Mouse (Mus musculus) lung, postnatal 0 days (tissue): ENCODE results near the gene Mpig6b. TPM values are rescaled to one million over a fixed set of nuclear protein-coding genes. Genes with fewer than 3 reads are reported as not detected.

Experiments
- ATAC-seq: fragments of 200-750 bp; cut with Nextera tagmentation; 2 replicates; pipeline ENCODE4 v1.8.0; 2017; ENCODE audit warnings: moderate library complexity
- DNase-seq: peaks from one replicate; pipeline ENCODE4 v3.0.0-alpha.2; 2016; ENCODE audit warnings: low spot score
- H3K27ac ChIP-seq: fragments of 300-500 bp; sonication (generic); 2 replicates; pipeline ENCODE4 v1.5.1; 2014; ENCODE audit warnings: antibody characterized with exemption, mild to moderate bottlenecking, low read length, mixed read lengths
- H3K27me3 ChIP-seq: fragments of 300-500 bp; sonication (generic); replicated peaks from 2 replicates; pipeline ENCODE4 v1.6.1; 2014; ENCODE audit warnings: low read length, mixed read lengths; ENCODE audit not compliant: insufficient read depth
- H3K36me3 ChIP-seq: fragments of 300-500 bp; sonication (generic); 2 replicates; pipeline ENCODE4 v1.6.1; 2014; ENCODE audit warnings: low read length, mixed read lengths; ENCODE audit not compliant: insufficient read depth
- H3K4me1 ChIP-seq: fragments of 300-500 bp; sonication (generic); 2 replicates; pipeline ENCODE4 v1.6.1; 2014; ENCODE audit warnings: antibody characterized with exemption, low read depth, low read length, mixed read lengths; ENCODE audit not compliant: insufficient read depth
- H3K4me2 ChIP-seq: fragments of 300-500 bp; sonication (generic); replicated peaks from 2 replicates; pipeline ENCODE4 v1.6.1; 2014; ENCODE audit warnings: low read depth, mild to moderate bottlenecking, low read length, moderate library complexity, mixed read lengths
- H3K4me3 ChIP-seq: fragments of 300-500 bp; sonication (generic); 2 replicates; pipeline ENCODE4 v1.5.1; 2014; ENCODE audit warnings: low read depth, low read length
- H3K9ac ChIP-seq: fragments of 300-500 bp; sonication (generic); replicated peaks from 2 replicates; pipeline ENCODE4 v1.6.1; 2014; ENCODE audit warnings: low read depth, mild to moderate bottlenecking
- H3K9me3 ChIP-seq: fragments of 300-500 bp; sonication (generic); 2 replicates; pipeline ENCODE4 v1.6.1; 2016; ENCODE audit warnings: low read length, mixed read lengths
- CTCF ChIP-seq: IDR thresholded peaks from 2 replicates; pipeline ENCODE4 v1.5.1; 2016; ENCODE audit warnings: antibody characterized with exemption, mild to moderate bottlenecking
- EP300 ChIP-seq: IDR thresholded peaks from 2 replicates; pipeline ENCODE4 v1.6.1; 2016; ENCODE audit warnings: antibody characterized with exemption, mild to moderate bottlenecking, control low read depth
- WGBS: fragments of 180-500 bp; shearing (Covaris S2); extraction: QIAGEN DNeasy Blood & Tissue Kit; methylation state at CpG from one replicate; pipeline ENCODE4 v1.1.7; 2014; 5-methylcytosine and 5-hydroxymethylcytosine counted together
- polyA plus RNA-seq: library from polyadenylated mRNA; unstranded; fragments of >200 nt; fragmentation: Nextera tagmentation; extraction: Ambion mirVana; gene quantifications from 2 replicates; pipeline ENCODE4 v1.2.1, GENCODE M21; 2015

The Mpig6b gene
- polyA plus RNA-seq, 1 experiment from 2014 or later, result 2.3 TPM

GRCm38 (mm10) chr17:35090166-35090932 lies 24.4 kb upstream of the Mpig6b start:
- H3K9me3 ChIP-seq, result no peaks in the 10 kb centered on the region
- peak overlapping the region; percentile 59 for H3K4me2 ChIP-seq
- H3K9ac ChIP-seq, result peak overlapping the region; percentile 89; the same call in 1 of the 2 replicates
- no peak for TF ChIP-seq CTCF
- TF ChIP-seq EP300, result no peak
- H3K4me1 ChIP-seq, result no peaks in the 10 kb centered on the region
- DNase-seq, result no peak
- peak overlapping the region; percentile 72 for H3K4me3 ChIP-seq
- whole genome bisulfite sequencing, result 56% methylated on average over 8 of the region's 8 CpGs
- peaks cover 14% of the 10 kb centered on the region; the same call in 1 of the 2 replicates for H3K36me3 ChIP-seq
- no peaks in the 10 kb centered on the region for H3K27me3 ChIP-seq
- no peak for ATAC-seq
- 0 out of 2 replicates have a peak overlapping the region, but pooled peaks have one; percentile 99 for H3K27ac ChIP-seq

GRCm38 (mm10) chr17:35088825-35089644 lies 23.1 kb upstream of the Mpig6b start, which contains the start of gene Abhd16a:
TSS of gene Abhd16a (plus strand) at chr17:35089263.
- Histone ChIP-seq H3K27ac (peak within 1 kb of the TSS; percentile 99), H3K4me1 (no peaks in the 10 kb centered on the region), H3K4me2 (peak within 1 kb of the TSS; percentile 59), H3K36me3 (peaks cover 14% of the 10 kb centered on the region; the same call in 1 of the 2 replicates), H3K9ac (peak within 1 kb of the TSS; percentile 89), H3K9me3 (no peaks in the 10 kb centered on the region), H3K27me3 (no peaks in the 10 kb centered on the region), H3K4me3 (peak within 1 kb of the TSS; percentile 72)
- peak; percentile 98 for DNase-seq
- ATAC-seq, result peak; percentile 99
- WGBS, result 3% methylated on average over 59 of the region's 67 CpGs
- TF ChIP-seq CTCF (peak; percentile 47), EP300 (0 out of 2 replicates have a peak, but pooled peaks have one; percentile 9)

DNA sequence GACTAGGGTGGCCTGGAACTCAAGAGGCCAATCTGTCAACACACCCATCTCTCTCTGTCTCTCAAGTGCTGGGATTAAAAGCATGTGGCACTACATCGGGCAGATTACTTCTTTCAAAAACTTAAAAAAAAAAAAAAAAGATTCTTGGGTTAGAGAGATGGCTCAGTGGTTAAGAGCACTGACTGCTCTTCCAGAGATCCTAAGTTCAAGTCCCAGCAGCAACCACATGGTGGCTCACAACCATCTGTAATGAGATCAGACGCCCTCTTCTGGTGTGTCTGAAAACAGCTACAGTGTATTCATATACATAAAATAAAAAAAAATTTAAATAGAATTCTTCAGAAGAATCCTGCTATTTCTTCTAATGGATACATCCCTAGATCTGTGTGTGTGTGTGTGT lies 22.2 kb upstream of the Mpig6b start:
- no peak for DNase-seq
- no peaks in the 10 kb centered on the region for H3K9me3 ChIP-seq
- no peaks in the 10 kb centered on the region for H3K4me1 ChIP-seq
- WGBS, result 21% methylated on average over 2 of the region's 2 CpGs
- H3K27ac ChIP-seq, result no peak overlapping the region
- peaks cover 14% of the 10 kb centered on the region; the same call in 1 of the 2 replicates for H3K36me3 ChIP-seq
- TF ChIP-seq CTCF, result peak; percentile 58
- no peak for TF ChIP-seq EP300
- H3K9ac ChIP-seq, result no peak overlapping the region
- H3K4me3 ChIP-seq, result no peak overlapping the region
- H3K4me2 ChIP-seq, result no peak overlapping the region
- H3K27me3 ChIP-seq, result no peaks in the 10 kb centered on the region
- no peak for ATAC-seq

GRCm38 (mm10) chr17:35085208-35085865 lies 19.4 kb upstream of the Mpig6b start, which contains the start of gene Ly6g6f:
TSS of gene Ly6g6f (minus strand) at chr17:35085610.
- no peaks in the 10 kb centered on the region for H3K36me3 ChIP-seq
- no peak within 1 kb of the TSS for H3K9ac ChIP-seq
- no peak for ATAC-seq
- WGBS, result 52% methylated on average over 7 of the region's 7 CpGs
- H3K9me3 ChIP-seq, result no peaks in the 10 kb centered on the region
- H3K4me3 ChIP-seq, result no peak within 1 kb of the TSS
- TF ChIP-seq CTCF (no peak), EP300 (no peak)
- H3K27me3 ChIP-seq, result no peaks in the 10 kb centered on the region
- H3K4me1 ChIP-seq, result no peaks in the 10 kb centered on the region
- H3K27ac ChIP-seq, result no peak within 1 kb of the TSS
- no peak for DNase-seq
- no peak within 1 kb of the TSS for H3K4me2 ChIP-seq

DNA sequence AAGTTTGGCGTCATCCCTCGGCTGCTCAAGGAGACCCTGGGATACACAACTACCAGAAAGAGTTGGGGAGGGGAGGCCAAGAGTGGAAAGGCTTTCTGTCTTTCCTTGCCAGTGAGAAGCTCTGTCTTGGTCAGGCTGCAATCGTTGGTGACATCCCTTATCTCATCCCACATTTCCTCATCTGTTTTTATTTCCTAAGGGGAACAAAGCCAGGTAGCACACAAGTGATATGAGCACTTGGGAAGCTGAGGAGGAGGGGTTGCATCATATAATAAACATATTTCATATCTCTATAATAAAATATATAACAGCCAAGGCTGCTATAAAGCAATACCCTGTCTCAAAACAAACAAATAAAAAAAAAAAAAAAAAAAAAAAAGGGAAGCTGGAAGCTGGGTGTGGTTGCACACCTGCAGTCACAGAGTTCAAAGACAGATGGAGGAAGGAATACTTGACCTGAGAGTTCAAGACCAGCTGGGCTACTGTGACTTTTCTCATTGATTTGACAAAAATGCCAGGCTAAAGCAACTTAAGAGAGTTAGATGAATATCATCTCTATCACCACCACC lies 18.0 kb upstream of the Mpig6b start:
- Histone ChIP-seq H3K27me3 (no peaks in the 10 kb centered on the region), H3K36me3 (no peaks in the 10 kb centered on the region), H3K4me1 (no peaks in the 10 kb centered on the region), H3K4me2 (no peak overlapping the region), H3K9me3 (no peaks in the 10 kb centered on the region), H3K9ac (no peak overlapping the region), H3K4me3 (no peak overlapping the region), H3K27ac (no peak overlapping the region)
- no peak for TF ChIP-seq CTCF
- ATAC-seq, result no peak
- WGBS, result 54% methylated on average over 3 of the region's 3 CpGs
- no peak for DNase-seq
